Mouse (Mus musculus) adrenal gland, adult 8-10 months (tissue): ENCODE measurements around the gene Mydgf. TPM values are rescaled to one million over a fixed set of nuclear protein-coding genes. Genes with fewer than 3 reads are reported as not detected.
A peak's percentile ranks its signal among the peaks of the same experiment; 100 is the strongest.

ENCODE experiments used
- DNase-seq: peaks from one replicate; pipeline ENCODE4 v3.0.0; 2022
- total RNA-seq, 4 experiments: library from RNA; stranded (reverse); gene quantifications; 2 replicates each; pipeline ENCODE4 v1.2.4; 2022

Gene Mydgf
- total RNA-seq, 4 experiments from 2014 or later: 49.4 to 62.3 (median 54.2) TPM

GRCm38 (mm10) chr17:56191266-56191665 is 7.5 kb upstream of the Mydgf start:
- no peak for DNase-seq

GRCm38 (mm10) chr17:56185281-56186141 is 1.8 kb upstream of the Mydgf start:
- peak; percentile 79 for DNase-seq

- DNase-seq: no peak
Measured at GRCm38 (mm10) chr17:56182975-56183657, 604 bp downstream of the Mydgf start.

- DNase-seq: no peak
Measured at GRCm38 (mm10) chr17:56175416-56175815, 8.3 kb downstream of the Mydgf start.

- no peak for DNase-seq
Measured at GRCm38 (mm10) chr17:56173401-56174046, 10.2 kb downstream of the Mydgf start.

- no peak for DNase-seq
Measured at GRCm38 (mm10) chr17:56171881-56172280, 11.8 kb downstream of the Mydgf start.

GRCm38 (mm10) chr17:56171456-56171855 is 12.3 kb downstream of the Mydgf start:
- no peak for DNase-seq

GRCm38 (mm10) chr17:56170636-56171035 is 13.1 kb downstream of the Mydgf start:
- no peak for DNase-seq

GRCm38 (mm10) chr17:56169830-56170229 is 13.9 kb downstream of the Mydgf start:
- DNase-seq: no peak

GRCm38 (mm10) chr17:56165671-56166070 is 18.0 kb downstream of the Mydgf start:
- DNase-seq: no peak

GRCm38 (mm10) chr17:56164510-56164909 is 19.2 kb downstream of the Mydgf start:
- no peak for DNase-seq

- no peak for DNase-seq
Measured at GRCm38 (mm10) chr17:56163523-56164102, 20.1 kb downstream of the Mydgf start.

GRCm38 (mm10) chr17:56162231-56162774 is 21.4 kb downstream of the Mydgf start, which contains the start of gene Tnfaip8l1:
Tnfaip8l1 (plus strand) TSS chr17:56162477.
- peak; percentile 95 for DNase-seq

GRCm38 (mm10) chr17:56159729-56160128 is 24.0 kb downstream of the Mydgf start:
- no peak for DNase-seq

- peak; percentile 74 for DNase-seq
Measured at GRCm38 (mm10) chr17:56153643-56154042, 30.1 kb downstream of the Mydgf start.

GRCm38 (mm10) chr17:56149897-56150296 is 33.8 kb downstream of the Mydgf start:
- DNase-seq: no peak

- no peak for DNase-seq
Measured at GRCm38 (mm10) chr17:56148790-56149618, 34.7 kb downstream of the Mydgf start.

- DNase-seq: no peak
Measured at GRCm38 (mm10) chr17:56148280-56148679, 35.4 kb downstream of the Mydgf start.

GRCm38 (mm10) chr17:56147420-56147819 is 36.3 kb downstream of the Mydgf start:
- no peak for DNase-seq

- DNase-seq: no peak
Measured at GRCm38 (mm10) chr17:56146131-56146530, 37.6 kb downstream of the Mydgf start.

GRCm38 (mm10) chr17:56144546-56144945 is 39.2 kb downstream of the Mydgf start:
- no peak for DNase-seq
